Mouse (Mus musculus): Measurements from ENCODE around the gene Wars. TPM values are rescaled to one million over a fixed set of nuclear protein-coding genes. Genes with fewer than 3 reads are reported as not detected.
"Not testable (repeated sequence)": the region's sequence is repeated elsewhere in the genome, so short reads cannot be mapped to it uniquely, and the experiment has no call there.

Wars gene
- polyA plus RNA-seq, 1 experiment from 2014 or later: 108 TPM

GRCm38 (mm10) chr12:108856186-108856585 lies 37.8 kb downstream of the Wars start:
- no peak overlapping the region for H3K27ac ChIP-seq (ENCODE audit: low read depth, low read length)
- H3K27me3 ChIP-seq (replicated peaks; ENCODE audit: control insufficient read depth, insufficient read depth, low read length): no peaks in the 10 kb centered on the region
- H3K9ac ChIP-seq (ENCODE audit: low read depth, low read length): no peak overlapping the region
- no peak overlapping the region for H3K4me3 ChIP-seq (ENCODE audit: low read length)
- no peaks in the 10 kb centered on the region for H3K4me1 ChIP-seq (ENCODE audit: control insufficient read depth, insufficient read depth, low read depth, low read length)
- 0 out of 2 replicates have a peak, but pooled peaks cover 4% of the 10 kb centered on the region for H3K36me3 ChIP-seq (ENCODE audit: control insufficient read depth, insufficient read depth, low read length)
- no peak for ATAC-seq
- no peaks in the 10 kb centered on the region for H3K9me3 ChIP-seq (ENCODE audit: control insufficient read depth, low read length)
- 86% methylated on average over 8 of the region's 8 CpGs for WGBS
- H3K4me2 ChIP-seq (ENCODE audit: low read length): no peak overlapping the region

- ATAC-seq: no peak
These were observed 38.9 kb downstream of the Wars start for GRCm38 (mm10) chr12:108855081-108855480.

GRCm38 (mm10) chr12:108852822-108853221 lies 41.2 kb downstream of the Wars start:
- no peaks in the 10 kb centered on the region for H3K36me3 ChIP-seq (ENCODE audit: control insufficient read depth, insufficient read depth, low read length)
- no peak overlapping the region for H3K9ac ChIP-seq (ENCODE audit: low read depth, low read length)
- H3K27ac ChIP-seq (ENCODE audit: low read depth, low read length): no peak overlapping the region
- WGBS: 92% methylated on average over 8 of the region's 8 CpGs
- no peaks in the 10 kb centered on the region for H3K27me3 ChIP-seq (replicated peaks; ENCODE audit: control insufficient read depth, insufficient read depth, low read length)
- ATAC-seq: no peak
- H3K9me3 ChIP-seq (ENCODE audit: control insufficient read depth, low read length): no peaks in the 10 kb centered on the region
- H3K4me1 ChIP-seq (ENCODE audit: control insufficient read depth, insufficient read depth, low read depth, low read length): peaks cover 4% of the 10 kb centered on the region; the same call in 1 of the 2 replicates
- H3K4me2 ChIP-seq (ENCODE audit: low read length): no peak overlapping the region
- no peak overlapping the region for H3K4me3 ChIP-seq (ENCODE audit: low read length)

More at GRCm38 (mm10) chr12:108855081-108855480, 38.9 kb downstream of the Wars start:
- H3K4me2 ChIP-seq (ENCODE audit: low read length): no peak overlapping the region
- 92% methylated on average over 10 of the region's 10 CpGs for WGBS
- peaks cover 4% of the 10 kb centered on the region; the same call in 1 of the 2 replicates for H3K4me1 ChIP-seq (ENCODE audit: control insufficient read depth, insufficient read depth, low read depth, low read length)
- no peak overlapping the region for H3K9ac ChIP-seq (ENCODE audit: low read depth, low read length)
- no peak overlapping the region for H3K4me3 ChIP-seq (ENCODE audit: low read length)
- no peak overlapping the region for H3K27ac ChIP-seq (ENCODE audit: low read depth, low read length)
- H3K36me3 ChIP-seq (ENCODE audit: control insufficient read depth, insufficient read depth, low read length): 0 out of 2 replicates have a peak, but pooled peaks cover 2% of the 10 kb centered on the region
- H3K27me3 ChIP-seq (replicated peaks; ENCODE audit: control insufficient read depth, insufficient read depth, low read length): no peaks in the 10 kb centered on the region
- H3K9me3 ChIP-seq (ENCODE audit: control insufficient read depth, low read length): no peaks in the 10 kb centered on the region

- Histone ChIP-seq H3K9ac (ENCODE audit: low read depth, low read length) (no peak overlapping the region), H3K4me1 (ENCODE audit: control insufficient read depth, insufficient read depth, low read depth, low read length) (peaks cover 4% of the 10 kb centered on the region; the same call in 1 of the 2 replicates), H3K36me3 (ENCODE audit: control insufficient read depth, insufficient read depth, low read length) (no peaks in the 10 kb centered on the region), H3K9me3 (ENCODE audit: control insufficient read depth, low read length) (no peaks in the 10 kb centered on the region), H3K4me3 (ENCODE audit: low read length) (no peak overlapping the region), H3K27ac (ENCODE audit: low read depth, low read length) (no peak overlapping the region), H3K27me3 (replicated peaks; ENCODE audit: control insufficient read depth, insufficient read depth, low read length) (no peaks in the 10 kb centered on the region), H3K4me2 (ENCODE audit: low read length) (no peak overlapping the region)
- WGBS: 90% methylated on average over 8 of the region's 8 CpGs
- no peak for ATAC-seq
These were observed 43.1 kb downstream of the Wars start for GRCm38 (mm10) chr12:108850886-108851285.

GRCm38 (mm10) chr12:108850129-108850528 lies 43.8 kb downstream of the Wars start:
- WGBS: 52% methylated on average over 8 of the region's 8 CpGs
- Histone ChIP-seq H3K4me2 (ENCODE audit: low read length) (no peak overlapping the region), H3K36me3 (ENCODE audit: control insufficient read depth, insufficient read depth, low read length) (peaks cover 1% of the 10 kb centered on the region), H3K4me1 (ENCODE audit: control insufficient read depth, insufficient read depth, low read depth, low read length) (peaks cover 4% of the 10 kb centered on the region; the same call in 1 of the 2 replicates), H3K4me3 (ENCODE audit: low read length) (no peak overlapping the region), H3K27me3 (replicated peaks; ENCODE audit: control insufficient read depth, insufficient read depth, low read length) (no peaks in the 10 kb centered on the region), H3K27ac (ENCODE audit: low read depth, low read length) (no peak overlapping the region), H3K9ac (ENCODE audit: low read depth, low read length) (no peak overlapping the region), H3K9me3 (ENCODE audit: control insufficient read depth, low read length) (no peaks in the 10 kb centered on the region)
- no peak for ATAC-seq

- no peaks in the 10 kb centered on the region for H3K27me3 ChIP-seq (replicated peaks; ENCODE audit: control insufficient read depth, insufficient read depth, low read length)
- 89% methylated on average over 4 of the region's 4 CpGs for WGBS
- no peaks in the 10 kb centered on the region for H3K9me3 ChIP-seq (ENCODE audit: control insufficient read depth, low read length)
- H3K4me1 ChIP-seq (ENCODE audit: control insufficient read depth, insufficient read depth, low read depth, low read length): peaks cover 4% of the 10 kb centered on the region; the same call in 1 of the 2 replicates
- no peak for ATAC-seq
- no peak overlapping the region for H3K27ac ChIP-seq (ENCODE audit: low read depth, low read length)
- no peak overlapping the region for H3K9ac ChIP-seq (ENCODE audit: low read depth, low read length)
- H3K36me3 ChIP-seq (ENCODE audit: control insufficient read depth, insufficient read depth, low read length): peaks cover 2% of the 10 kb centered on the region
- H3K4me3 ChIP-seq (ENCODE audit: low read length): no peak overlapping the region
- H3K4me2 ChIP-seq (ENCODE audit: low read length): no peak overlapping the region
These were observed 44.4 kb downstream of the Wars start for GRCm38 (mm10) chr12:108849488-108850022.

DNA sequence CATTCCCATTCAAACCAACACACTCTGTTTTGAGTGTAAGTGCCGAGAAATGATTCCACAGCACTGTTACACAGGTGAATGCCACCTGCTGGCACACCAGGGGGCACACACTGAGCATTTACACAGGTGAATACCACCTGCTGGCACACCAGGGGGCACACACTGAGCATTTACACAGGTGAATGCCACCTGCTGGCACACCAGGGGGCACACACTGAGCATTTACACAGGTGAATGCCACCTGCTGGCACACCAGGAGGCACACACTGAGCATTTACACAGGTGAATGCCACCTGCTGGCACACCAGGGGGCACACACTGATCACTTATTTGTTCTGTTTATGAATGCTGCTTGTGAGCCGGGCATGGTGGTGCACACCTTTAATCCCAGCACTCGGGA lies 45.9 kb downstream of the Wars start:
- not testable (repeated sequence) for H3K4me1 ChIP-seq (ENCODE audit: control insufficient read depth, insufficient read depth, low read depth, low read length); H3K27me3 ChIP-seq (replicated peaks; ENCODE audit: control insufficient read depth, insufficient read depth, low read length); H3K4me2 ChIP-seq (ENCODE audit: low read length); H3K36me3 ChIP-seq (ENCODE audit: control insufficient read depth, insufficient read depth, low read length); H3K9ac ChIP-seq (ENCODE audit: low read depth, low read length); H3K4me3 ChIP-seq (ENCODE audit: low read length); H3K27ac ChIP-seq (ENCODE audit: low read depth, low read length); ATAC-seq; H3K9me3 ChIP-seq (ENCODE audit: control insufficient read depth, low read length)
- WGBS: 87% methylated on average over 3 of the region's 3 CpGs

DNA sequence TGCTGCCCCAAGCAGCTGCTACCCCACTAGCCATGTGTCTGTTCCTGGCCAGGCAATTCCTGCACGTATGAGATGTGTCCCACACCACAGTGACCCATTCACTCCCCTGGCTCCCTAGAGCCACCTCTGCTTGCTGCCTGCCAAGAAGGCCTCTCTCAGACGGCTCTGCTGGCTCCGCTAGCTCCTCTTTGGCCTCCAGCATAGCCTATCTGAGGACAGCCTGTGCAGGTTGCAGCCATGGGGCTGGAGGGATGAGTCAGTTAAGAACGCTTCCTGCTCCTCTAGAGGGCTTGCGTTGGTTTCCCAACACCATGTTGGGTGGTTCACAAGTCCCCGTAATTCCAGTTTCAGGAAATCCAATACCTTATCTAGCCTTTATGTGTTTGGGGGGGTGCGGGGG lies 51.3 kb downstream of the Wars start:
- WGBS: 89% methylated on average over 7 of the region's 7 CpGs
- no peak overlapping the region for H3K4me2 ChIP-seq (ENCODE audit: low read length)
- H3K4me3 ChIP-seq (ENCODE audit: low read length): no peak overlapping the region

DNA sequence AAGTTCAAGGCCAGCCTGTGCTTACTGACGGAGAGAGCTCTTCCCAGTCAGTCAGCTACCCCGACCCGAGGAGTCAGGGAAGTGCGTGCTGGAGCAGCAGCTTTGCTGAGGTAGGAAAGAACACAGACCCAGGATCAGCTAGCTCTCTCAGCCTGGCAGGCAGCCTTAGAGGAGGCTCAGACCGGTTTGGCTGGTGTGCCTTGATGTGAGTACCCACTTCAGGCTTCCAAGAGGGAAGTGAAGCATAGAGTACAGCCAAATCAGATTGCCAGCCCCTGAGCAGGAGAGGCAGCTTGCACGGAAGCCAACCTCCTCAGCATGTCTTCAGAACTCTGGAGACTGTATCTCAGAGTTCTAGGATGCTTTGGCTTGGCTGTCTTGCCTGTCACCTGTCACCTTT lies 52.8 kb downstream of the Wars start:
- peaks cover 17% of the 10 kb centered on the region for H3K4me1 ChIP-seq (ENCODE audit: control insufficient read depth, insufficient read depth, low read depth, low read length)
- H3K9me3 ChIP-seq (ENCODE audit: control insufficient read depth, low read length): no peaks in the 10 kb centered on the region
- no peaks in the 10 kb centered on the region for H3K27me3 ChIP-seq (replicated peaks; ENCODE audit: control insufficient read depth, insufficient read depth, low read length)
- H3K36me3 ChIP-seq (ENCODE audit: control insufficient read depth, insufficient read depth, low read length): peaks cover 10% of the 10 kb centered on the region
- no peak for ATAC-seq
- H3K4me3 ChIP-seq (ENCODE audit: low read length): no peak overlapping the region
- 92% methylated on average over 6 of the region's 6 CpGs for WGBS
- H3K9ac ChIP-seq (ENCODE audit: low read depth, low read length): no peak overlapping the region
- no peak overlapping the region for H3K4me2 ChIP-seq (ENCODE audit: low read length)
- no peak overlapping the region for H3K27ac ChIP-seq (ENCODE audit: low read depth, low read length)

More for the DNA sequence above, 51.3 kb downstream of the Wars start:
- H3K9me3 ChIP-seq (ENCODE audit: control insufficient read depth, low read length): no peaks in the 10 kb centered on the region
- no peak overlapping the region for H3K9ac ChIP-seq (ENCODE audit: low read depth, low read length)
- H3K27me3 ChIP-seq (replicated peaks; ENCODE audit: control insufficient read depth, insufficient read depth, low read length): no peaks in the 10 kb centered on the region
- peaks cover 4% of the 10 kb centered on the region for H3K4me1 ChIP-seq (ENCODE audit: control insufficient read depth, insufficient read depth, low read depth, low read length)
- ATAC-seq: no peak
- H3K27ac ChIP-seq (ENCODE audit: low read depth, low read length): no peak overlapping the region
- peaks cover 10% of the 10 kb centered on the region for H3K36me3 ChIP-seq (ENCODE audit: control insufficient read depth, insufficient read depth, low read length)

Data from hindbrain, embryonic 16.5 days (tissue).